Mouse (Mus musculus): ENCODE data around the gene Retn.
A peak's percentile ranks its signal among the peaks of the same experiment; 100 is the strongest.

Gene Retn

DNA sequence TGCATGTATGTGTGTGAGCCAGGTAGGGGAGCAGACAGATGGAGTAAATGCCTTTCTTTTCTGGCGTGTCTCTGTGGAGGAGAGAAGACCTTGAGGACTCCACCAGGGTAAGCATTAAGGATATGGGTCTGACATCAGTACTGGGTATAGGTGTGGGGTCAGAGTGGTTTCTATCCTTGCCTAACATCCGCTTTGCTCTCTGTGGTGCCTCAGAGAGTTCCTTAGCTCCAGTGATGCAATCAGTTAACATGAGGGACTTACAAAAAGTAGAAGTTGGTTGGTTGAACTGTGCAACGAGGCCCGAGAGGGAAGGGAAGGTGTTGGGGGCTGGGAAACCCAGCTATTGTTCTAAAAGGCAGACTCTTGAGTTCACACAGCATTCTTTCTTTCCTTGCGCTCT lies 8.8 kb downstream of the Retn start:
- DNase-seq = no peak

- no peak for DNase-seq
These were observed 9.9 kb downstream of the Retn start, which contains the start of gene Mcemp1 for GRCm38 (mm10) chr8:3665507-3665906. Gene Mcemp1, plus strand, starts transcription at chr8:3665754.

DNA sequence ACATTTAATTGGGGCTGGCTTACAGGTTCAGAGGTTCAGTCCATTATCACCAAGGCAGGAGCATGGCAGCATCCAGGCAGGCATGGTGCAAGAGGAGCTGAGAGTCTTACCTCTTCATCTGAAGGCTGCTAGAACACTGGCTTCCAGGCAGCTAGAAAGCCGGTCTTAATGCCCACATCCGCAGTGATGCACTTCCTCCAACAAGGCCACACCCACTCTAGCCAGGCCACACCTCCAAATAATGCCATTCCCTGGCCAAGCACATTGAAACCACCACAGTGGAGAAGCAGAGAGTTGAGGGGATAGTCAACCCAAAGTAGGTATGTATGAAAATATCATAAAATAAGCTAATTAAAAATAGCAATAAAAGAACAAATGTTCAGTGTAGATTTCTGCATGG lies 14.8 kb downstream of the Retn start:
- no peak for DNase-seq

DNA sequence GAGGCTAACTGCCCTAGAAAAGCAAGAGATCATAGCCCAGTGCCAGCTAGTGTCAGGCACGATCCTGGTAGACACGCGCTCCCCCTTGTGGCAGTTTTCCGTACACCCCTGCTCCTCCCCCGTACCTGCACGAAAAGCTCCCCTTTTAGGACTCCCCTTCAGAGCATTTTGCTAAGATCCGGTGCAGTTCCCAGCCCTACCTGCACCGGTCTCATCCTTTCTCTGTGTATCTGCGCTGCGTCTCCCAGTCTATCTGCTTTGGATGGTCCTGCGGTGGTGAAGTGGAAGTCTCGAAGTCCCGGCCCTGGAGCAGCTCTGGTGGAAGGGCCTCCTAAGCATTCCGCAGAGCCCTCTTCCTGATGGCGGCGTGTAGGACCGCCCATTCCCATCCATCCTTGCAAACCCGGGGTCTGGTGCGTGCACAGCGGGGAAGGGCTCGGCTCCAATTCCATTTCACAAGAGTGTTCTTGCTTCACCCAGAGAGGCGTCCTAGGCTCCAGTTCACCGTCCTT lies 16.5 kb downstream of the Retn start, which contains the start of gene Fcor:
TSS of gene Fcor (minus strand) at position 383 of the 512 bp plus-strand sequence.
- DNase-seq = peak; percentile 91

GRCm38 (mm10) chr8:3674671-3675070 lies 19.1 kb downstream of the Retn start:
- no peak for DNase-seq

DNA sequence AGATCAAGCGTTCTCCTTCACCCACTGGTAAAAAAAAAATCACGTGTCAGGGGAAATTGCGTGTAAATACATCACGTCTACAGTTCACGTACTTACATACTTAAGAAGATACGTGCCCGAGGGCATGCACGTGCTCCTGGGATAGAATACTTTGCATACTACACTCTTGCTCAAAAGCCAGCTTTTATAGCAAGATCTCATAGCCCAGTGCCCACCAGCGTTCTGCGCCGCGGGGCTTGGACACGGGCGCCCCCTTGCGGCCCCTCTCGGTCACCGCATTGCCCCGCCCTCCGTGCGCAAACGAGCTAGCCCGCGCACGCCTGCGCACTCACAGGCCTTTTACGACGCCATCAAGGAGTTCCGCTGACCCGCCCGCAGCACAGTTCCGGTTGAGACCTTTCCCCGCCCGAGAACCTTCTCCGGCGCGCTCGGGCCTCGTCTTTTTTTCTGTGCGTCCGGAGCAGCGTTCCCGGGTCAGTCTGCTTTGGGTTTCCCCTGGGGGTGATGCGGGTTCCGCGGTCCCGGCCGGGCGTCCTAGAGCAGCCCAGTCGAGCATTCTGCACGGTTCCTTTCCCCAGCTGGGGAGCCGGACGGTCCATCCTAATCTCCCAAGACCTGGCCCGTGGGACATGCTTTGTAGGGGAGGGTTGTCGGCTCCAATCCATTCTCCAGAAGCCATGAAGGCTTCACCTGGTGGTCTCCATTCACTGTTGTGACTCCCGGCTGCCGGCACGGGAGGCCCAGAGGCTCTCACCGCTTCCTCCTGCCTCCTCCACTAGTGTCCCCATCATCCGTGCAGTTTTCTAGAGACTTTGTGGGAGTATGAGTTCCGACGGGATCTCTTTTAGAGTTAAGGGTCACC lies 20.8 kb downstream of the Retn start, which contains the start of gene Trappc5:
TSS of gene Trappc5 (plus strand) at position 169 of the 862 bp plus-strand sequence.
- DNase-seq = peak; percentile 96

DNA sequence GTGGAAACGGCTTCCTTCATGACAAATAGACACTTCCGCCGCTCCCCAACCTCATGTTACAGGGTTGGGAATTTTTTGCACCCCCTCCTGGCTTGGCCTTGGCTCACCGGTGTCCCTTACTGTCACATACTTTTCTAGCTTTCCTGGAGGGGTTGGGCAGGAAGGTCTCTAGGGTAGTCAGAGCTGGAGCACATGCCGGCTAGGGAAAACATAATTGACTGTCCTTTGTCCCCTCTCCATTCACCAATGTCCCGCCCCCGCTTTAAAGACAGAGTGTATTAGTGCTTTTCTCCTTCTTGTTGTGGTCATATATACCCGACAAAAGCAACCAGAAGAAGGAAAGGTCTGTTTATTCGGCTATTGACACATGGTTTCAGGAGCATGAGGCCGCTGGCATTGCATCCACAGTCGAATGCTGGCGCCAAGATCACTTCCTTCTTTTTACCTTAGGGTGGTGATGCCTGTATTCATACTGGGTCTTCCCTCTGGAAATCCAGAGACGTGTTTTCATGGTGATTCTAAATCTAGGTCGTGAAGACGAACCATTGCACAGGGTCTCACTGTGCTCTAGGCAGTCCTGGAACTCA lies 21.5 kb downstream of the Retn start:
- no peak for DNase-seq

GRCm38 (mm10) chr8:3678831-3679230 lies 23.3 kb downstream of the Retn start:
- DNase-seq = no peak

GRCm38 (mm10) chr8:3679236-3679635 lies 23.7 kb downstream of the Retn start:
- no peak for DNase-seq

GRCm38 (mm10) chr8:3679656-3680055 lies 24.1 kb downstream of the Retn start:
- DNase-seq = no peak

DNA sequence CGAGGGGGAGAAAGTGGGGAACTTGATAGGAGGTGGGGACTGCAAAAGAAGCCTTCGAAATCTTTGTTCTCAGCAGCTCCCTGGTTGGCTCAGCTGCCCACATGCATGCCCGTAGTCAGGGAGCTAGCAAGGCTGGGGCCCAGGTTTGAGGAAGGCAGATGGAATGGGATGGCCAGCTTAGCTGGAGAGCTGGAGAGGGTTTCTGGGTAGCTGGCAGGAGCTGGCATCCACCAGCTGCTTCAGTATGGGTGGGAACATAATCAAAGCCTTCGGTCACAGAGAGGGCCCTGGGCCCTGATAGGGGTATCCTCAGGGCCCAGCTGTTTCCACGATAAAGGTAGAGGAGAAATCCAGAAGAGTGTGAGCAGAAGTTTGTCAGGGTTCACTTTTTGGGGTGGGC lies 26.9 kb downstream of the Retn start:
- DNase-seq = no peak

DNA sequence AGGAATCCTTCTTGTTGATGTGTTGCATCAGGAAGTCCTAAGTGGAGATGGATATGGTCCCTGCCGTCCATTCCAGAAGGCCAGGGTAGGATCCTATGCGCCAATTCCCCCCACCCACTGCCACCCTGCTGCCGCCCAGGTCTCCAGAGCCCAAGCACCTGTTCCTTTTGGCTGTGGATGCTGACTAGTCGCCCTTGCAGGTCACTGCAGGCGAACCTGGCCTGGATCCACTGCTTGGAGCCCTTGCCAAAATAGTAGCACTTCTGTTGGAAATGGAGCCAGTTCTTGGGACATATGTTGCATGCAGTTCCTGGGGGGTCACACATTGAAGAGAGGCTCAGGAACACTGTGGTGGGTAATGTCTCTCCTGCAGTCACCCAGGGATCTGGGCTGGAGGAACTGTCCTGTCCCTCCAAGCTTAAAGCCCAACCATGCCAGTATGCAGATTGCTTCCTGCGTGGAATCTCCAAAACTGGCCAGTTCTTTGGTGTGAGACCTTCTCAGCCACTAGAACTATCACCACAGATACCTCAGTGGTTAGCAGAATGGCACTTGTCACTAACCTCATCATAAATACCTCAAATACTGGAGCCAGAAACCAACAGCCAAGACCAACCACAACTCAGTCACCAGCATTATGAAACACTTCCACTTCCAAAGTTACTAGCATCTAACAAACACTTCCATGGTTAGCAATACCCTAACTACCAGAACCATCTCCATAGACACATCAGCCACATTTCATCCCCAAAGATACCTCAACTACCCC lies 28.0 kb downstream of the Retn start:
- DNase-seq = peak; percentile 76

DNA sequence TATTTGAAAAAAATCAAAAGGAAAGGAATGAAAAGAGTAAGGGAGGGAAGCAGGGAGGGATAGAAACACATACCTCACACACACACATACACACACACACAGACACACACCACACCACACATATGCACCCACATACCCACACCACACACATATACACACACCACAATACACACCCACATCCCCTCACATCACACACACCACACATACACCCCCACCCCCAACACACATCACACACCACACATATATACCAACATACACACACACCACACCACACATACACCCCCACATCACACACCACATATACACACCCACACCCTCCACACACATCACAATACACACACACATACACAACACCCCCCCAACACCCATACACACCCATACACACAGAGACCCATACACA lies 29.0 kb downstream of the Retn start:
- DNase-seq = no peak

DNA sequence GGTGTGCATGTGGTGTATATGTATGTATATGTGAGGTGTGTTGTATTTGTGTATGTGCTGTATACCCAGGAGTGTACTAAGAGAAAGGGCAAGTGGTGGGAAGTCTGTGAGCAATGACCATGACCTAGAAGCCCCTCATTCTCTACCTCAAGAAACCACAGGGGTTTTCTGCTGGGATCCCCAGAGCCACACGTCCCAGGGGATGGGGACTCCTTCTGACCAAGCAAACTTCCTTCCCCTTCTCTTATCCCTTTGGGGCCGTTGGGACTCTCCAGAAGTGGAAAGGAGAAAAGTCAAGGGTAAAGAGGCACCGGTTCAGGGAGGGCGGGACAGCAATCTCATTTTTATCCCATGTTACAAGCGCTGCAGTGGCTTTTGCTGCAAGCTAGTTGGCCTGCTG lies 29.9 kb downstream of the Retn start:
- DNase-seq = no peak

- no peak for DNase-seq
These were observed 32.0 kb downstream of the Retn start for GRCm38 (mm10) chr8:3687537-3687936.

DNA sequence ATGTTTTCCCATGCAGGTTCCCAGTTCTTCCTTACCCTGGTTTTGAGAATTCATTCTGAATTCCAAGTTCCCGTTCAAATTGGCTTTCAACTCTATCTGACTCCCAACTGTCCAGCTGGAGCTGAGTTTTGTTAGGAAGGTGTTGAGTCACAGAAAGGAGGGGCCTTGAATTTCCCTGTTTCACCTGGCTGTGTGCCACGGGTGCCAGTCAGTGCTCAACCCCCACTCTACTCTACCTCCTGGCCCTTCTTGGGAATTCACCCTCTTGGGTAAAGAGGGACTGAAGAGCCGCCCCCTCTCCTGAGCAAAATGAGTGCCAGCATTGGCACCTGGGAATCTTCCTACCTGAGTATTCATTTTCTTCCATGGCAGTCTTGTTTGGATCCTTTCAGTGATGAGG lies 35.2 kb downstream of the Retn start:
- DNase-seq = no peak

- DNase-seq = no peak
These were observed 38.6 kb downstream of the Retn start, which contains the start of gene Fcer2a for GRCm38 (mm10) chr8:3694121-3694520. Gene Fcer2a, minus strand, starts transcription at chr8:3694175.

GRCm38 (mm10) chr8:3701491-3701890 lies 45.9 kb downstream of the Retn start:
- no peak for DNase-seq

- no peak for DNase-seq
These were observed 50.1 kb downstream of the Retn start for GRCm38 (mm10) chr8:3705711-3706110.

DNA sequence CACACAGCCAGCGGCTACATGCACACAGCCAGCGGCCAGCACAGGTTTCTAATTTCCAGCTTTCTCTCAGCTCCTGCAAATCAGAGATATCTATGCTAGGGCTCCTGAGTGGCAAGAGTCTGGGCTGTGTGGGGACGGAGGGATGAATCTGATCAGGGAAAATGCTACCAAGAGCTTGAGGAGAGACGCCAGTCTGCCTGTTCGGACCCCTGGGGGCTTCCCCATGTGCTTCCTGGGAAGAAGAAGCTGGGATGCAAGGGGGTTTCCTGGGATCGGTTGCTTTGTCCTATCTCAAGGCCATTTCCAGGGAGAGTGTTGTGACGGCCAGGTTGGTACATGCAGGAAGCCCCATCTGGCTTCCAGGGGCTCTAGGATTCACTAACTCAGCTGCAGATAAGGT lies 52.0 kb downstream of the Retn start:
- no peak for DNase-seq

Data from cerebellum, adult 11 months (tissue).